Mouse (Mus musculus) right cerebral cortex, postnatal 14 days (tissue): ENCODE data around the gene Gm42957.
"Not testable (repeated sequence)": the region's sequence is repeated elsewhere in the genome, so short reads cannot be mapped to it uniquely, and the experiment has no call there.

Experiments
- DNase-seq: peaks from one replicate; pipeline ENCODE4 v3.0.0; 2022

The Gm42957 gene

DNA sequence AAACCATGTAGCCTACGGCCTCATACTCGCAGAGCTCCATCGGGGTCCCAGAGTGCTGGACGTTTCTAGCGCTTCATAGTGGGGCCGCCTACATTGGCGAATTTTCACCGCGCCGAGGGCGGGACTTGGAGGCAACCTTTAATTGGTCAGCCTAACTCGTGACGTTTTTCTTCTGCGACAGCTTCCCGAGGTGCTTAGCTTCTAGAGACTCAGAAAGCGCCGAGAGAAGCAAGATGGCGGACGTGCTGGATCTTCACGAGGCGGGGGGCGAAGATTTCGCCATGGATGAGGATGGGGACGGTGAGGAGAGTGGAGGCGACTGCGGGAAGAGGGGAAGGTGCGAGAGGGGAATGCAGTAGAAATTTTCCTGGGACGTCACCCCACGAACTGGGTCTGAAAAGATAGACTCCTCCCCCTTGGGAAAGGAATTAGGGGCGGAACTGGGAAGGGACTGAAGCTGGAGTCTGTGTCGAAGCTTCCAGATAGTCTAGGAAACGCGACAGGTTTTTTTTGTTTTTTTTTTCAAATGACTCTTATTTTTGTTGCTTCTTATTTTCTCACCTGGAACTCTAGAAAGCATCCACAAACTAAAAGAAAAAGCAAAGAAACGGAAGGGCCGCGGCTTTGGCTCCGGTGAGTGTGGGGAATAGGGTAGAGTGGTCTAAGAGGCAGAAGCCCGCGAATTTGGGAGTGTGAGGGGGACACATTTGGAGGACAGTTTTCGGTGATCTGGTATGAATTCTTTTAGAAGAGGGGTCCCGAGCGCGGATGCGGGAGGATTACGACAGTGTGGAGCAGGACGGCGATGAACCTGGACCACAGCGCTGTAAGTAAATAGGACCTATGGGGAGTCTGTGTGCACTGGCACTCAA, 5.3 kb upstream of the Gm42957 start, which contains the start of gene Rbm8a:
TSS of gene Rbm8a (plus strand) at position 205 of the 872 bp plus-strand sequence.
- DNase-seq, result peak; percentile 95

- DNase-seq, result no peak
Observed at GRCm38 (mm10) chr3:96632058-96632457, 3.2 kb upstream of the Gm42957 start.

DNA sequence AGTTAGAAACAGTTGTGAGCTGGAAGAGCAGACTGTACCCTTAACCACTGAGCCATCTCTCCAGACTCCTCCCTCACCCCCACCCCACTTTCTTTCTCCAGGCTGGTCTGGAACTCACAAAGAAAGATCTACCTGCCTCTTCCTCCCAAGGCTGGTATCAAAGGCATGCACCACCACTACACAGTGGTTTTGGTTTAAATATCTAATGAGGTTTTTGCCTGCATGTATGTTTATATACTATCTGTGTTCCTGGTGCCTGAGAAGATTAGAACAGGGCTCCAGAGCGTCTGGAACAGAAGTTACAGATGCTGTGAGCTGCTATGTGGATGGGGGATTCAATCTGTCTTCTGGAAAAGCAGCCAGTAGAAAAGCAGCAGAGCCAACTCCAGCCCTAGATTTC, 1.3 kb upstream of the Gm42957 start:
- no peak for DNase-seq

- DNase-seq, result no peak
Observed at GRCm38 (mm10) chr3:96635906-96636305, 632 bp downstream of the Gm42957 start.

- no peak for DNase-seq
Observed at GRCm38 (mm10) chr3:96636448-96636847, 1.2 kb downstream of the Gm42957 start.

- DNase-seq, result peak; percentile 48
Observed at GRCm38 (mm10) chr3:96639219-96639618, 3.9 kb downstream of the Gm42957 start.

DNA sequence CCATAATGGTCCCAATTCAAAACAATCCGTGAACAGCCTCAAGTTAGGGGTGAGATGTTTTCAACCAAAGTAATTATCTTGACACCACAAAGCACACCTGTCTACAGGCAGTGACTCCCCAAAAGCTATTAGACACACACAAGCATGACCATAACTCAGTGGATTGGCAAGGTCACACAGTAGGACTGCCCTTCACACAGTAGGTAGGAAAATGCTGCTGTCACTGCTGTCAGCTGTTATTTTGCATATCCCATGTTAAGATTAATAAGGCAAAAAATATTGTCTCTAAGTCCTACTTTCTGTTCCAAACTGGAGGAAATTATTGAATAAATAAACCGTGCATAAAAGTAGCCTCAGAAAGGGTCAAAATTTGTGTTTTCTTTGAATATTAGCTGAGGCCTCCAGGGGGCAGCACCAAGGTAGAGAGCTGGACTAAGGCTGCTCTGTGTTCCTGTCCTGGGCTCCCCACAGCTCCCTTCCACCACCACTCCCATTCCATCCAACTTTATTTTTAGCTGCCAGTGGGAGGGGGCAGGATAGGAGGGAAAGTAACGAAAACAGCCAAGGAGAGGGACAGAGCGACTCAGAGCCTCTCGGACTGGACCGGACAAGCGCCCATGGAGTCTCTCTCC, 9.9 kb downstream of the Gm42957 start, which contains the start of gene Itga10:
TSS of gene Itga10 (plus strand) at position 567 of the 632 bp plus-strand sequence.
- peak; percentile 45 for DNase-seq

GRCm38 (mm10) chr3:96647365-96647764, 12.1 kb downstream of the Gm42957 start:
- DNase-seq, result no peak

- DNase-seq, result no peak
Observed at GRCm38 (mm10) chr3:96660901-96661300, 25.6 kb downstream of the Gm42957 start.

DNA sequence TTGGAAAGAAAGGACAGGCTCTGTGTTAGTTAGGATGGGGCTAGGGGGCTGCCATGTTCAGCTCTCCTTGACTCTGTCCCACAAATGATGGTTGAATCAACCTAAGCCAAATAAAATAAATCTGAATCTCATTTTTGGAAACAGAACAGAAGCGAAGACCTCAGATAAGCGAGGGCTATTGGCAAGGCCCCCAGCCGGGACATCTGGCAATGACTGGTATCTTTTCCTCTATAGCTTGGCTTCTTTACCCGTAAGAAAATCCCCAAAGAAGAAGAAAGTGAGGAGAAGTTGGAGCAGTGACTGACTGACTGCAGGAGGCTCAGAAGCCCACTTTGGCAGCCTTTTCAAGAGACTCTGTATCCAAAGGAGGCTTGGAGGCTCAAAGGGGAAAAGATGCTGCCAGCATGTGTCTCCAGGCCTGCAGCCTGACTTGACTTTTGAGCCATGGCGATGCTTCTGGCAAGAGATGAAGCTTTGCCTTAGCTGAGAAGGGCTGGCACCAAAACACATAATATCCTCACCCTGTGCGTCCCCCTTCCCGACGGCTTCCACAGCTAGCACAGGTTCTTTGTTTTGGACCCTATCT, 27.6 kb downstream of the Gm42957 start:
- no peak for DNase-seq

GRCm38 (mm10) chr3:96663432-96664239, 28.4 kb downstream of the Gm42957 start:
- peak; percentile 86 for DNase-seq

- DNase-seq, result not testable (repeated sequence)
Observed at GRCm38 (mm10) chr3:96665732-96666363, 30.6 kb downstream of the Gm42957 start.

DNA sequence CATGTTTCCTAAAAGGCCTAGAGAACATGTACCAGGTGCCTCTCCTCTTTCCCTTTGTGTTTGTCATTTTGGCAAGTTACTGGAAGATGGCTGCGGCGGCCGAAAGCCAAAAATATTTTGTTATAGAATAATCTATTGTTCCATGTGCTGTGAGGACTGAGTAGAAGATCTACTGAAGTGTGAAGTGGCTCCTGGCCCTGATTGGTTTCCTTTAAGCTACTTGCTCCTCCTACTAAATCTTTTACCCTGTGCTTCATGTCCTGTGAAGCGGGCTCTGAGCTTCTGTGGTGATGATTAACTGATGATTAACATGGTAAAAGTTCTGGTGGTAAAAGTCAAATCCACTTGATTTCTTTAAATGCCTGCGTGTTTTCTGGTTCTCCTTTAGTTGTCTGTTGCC, 31.6 kb downstream of the Gm42957 start:
- DNase-seq, result no peak

GRCm38 (mm10) chr3:96667316-96667715, 32.0 kb downstream of the Gm42957 start:
- DNase-seq, result no peak

DNA sequence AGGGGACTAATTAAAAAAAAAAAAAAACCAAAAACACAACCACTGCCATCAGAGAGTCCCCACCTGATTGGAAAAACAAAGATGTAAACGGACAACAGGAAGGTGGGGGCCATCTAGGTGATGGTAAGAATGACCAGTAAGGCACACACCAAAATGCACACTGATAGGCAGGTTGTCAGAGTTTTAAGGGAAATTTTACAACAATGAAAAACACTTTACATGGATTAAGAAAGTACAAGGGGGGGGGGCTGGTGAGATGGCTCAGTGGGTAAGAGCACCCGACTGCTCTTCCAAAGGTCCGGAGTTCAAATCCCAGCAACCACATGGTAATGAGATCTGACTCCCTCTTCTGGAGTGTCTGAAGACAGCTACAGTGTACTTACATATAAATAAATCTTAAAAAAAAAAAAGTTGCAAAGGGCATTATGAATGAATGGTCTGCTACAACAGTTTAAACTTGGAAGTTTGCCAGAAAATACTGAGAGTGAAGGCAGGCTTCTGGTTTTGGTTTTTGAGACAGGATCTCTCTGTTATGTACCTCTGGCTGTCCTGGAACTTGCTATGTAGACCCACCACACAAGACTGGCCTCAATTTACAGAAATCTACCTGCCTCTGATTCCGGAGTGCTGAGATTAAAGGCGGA, 33.3 kb downstream of the Gm42957 start:
- DNase-seq, result no peak

- DNase-seq, result peak; percentile 69
Observed at GRCm38 (mm10) chr3:96669727-96670468, 34.6 kb downstream of the Gm42957 start, which contains the start of gene Ankrd35. TSS of gene Ankrd35 (plus strand) at chr3:96670131.

DNA sequence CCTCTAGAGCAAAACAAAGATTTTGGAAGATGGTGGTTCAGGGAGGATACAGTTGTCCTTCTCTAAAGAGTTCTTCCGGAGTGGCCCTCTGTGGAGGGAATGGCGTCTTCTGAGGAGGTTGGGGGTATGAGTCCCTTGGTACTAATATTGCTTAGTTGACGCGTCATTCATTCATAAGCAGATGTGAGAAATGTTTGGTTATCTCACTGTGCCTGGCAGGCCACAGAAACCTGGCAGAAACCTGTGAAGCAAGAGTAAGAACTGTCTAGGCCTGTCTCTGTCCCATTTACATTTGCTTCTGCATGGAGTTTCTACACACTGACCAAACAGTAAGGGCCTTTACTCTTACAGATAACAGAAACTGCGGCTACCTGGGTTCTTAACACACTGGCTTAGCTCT, 36.2 kb downstream of the Gm42957 start:
- no peak for DNase-seq

DNA sequence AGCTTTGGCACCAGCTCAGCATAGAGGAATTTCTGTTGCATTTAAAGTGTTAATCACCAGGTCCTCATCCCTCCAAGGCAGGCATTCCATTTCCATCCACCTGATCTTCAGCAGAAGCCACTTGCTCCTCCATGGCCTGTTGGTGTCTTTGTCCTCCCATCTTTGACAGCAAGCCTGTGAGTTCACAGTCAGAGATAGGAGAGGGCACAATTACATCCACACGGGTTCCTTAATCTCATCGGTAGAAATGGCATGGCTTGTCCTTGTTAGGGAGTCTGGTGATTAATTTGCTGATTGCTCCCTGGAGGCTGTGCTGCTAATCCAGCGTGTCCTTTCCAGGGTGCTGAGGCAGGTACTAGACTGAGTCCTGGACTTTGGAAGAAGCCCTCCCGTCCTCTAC, 38.2 kb downstream of the Gm42957 start:
- DNase-seq, result no peak

- no peak for DNase-seq
Observed at GRCm38 (mm10) chr3:96674442-96674841, 39.2 kb downstream of the Gm42957 start.

- no peak for DNase-seq
Observed at GRCm38 (mm10) chr3:96675171-96675570, 39.9 kb downstream of the Gm42957 start.

DNA sequence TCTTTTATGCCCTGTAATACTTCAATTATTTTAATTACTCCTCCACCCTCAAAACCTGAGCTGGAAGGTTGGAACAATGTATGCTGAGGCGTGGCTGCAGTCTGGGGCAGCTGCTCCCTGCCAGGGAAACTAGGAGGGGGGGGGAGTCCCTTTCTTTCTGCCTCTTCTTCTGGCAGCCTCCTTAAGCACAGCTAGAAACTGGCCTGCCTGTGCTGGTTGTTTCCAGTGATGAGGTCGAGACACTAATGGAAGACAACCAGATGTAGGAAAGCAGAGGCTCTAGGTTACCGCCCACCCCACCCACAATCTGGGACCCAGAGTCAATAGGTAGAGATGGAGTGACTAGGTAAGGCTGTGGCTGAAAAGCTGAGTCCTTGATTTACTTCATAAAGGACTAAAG, 40.4 kb downstream of the Gm42957 start:
- no peak for DNase-seq
